Mouse (Mus musculus): ENCODE data around the gene Setd7. TPM values are rescaled to one million over a fixed set of nuclear protein-coding genes. Genes with fewer than 3 reads are reported as not detected.

Gene Setd7
- 0.45 and 0.48 TPM in 2 replicates for polyA plus RNA-seq (2015; fragmentation: Nextera tagmentation; extraction: Ambion mirVana)

GRCm38 (mm10) chr3:51560511-51561108, at the start of gene Setd7:
TSS of gene Setd7 (minus strand) at chr3:51560879.
- peak within 1 kb of the TSS; percentile 81 for H3K4me2 ChIP-seq (ENCODE audit: low read depth, low read length)
- ATAC-seq (peak; percentile 69), DNase-seq (peak; percentile 74)
- peak within 1 kb of the TSS; percentile 81 for H3K9ac ChIP-seq (replicated peaks)
- no peaks in the 10 kb centered on the region for H3K36me3 ChIP-seq (replicated peaks; ENCODE audit: insufficient read depth, low read length)
- WGBS (ENCODE audit: insufficient replicate concordance): under 1% methylated on average over 37 of the region's 48 CpGs
- no peaks in the 10 kb centered on the region for H3K9me3 ChIP-seq (ENCODE audit: low read length)
- H3K4me1 ChIP-seq (ENCODE audit: insufficient read depth): peaks cover 6% of the 10 kb centered on the region
- peak within 1 kb of the TSS; percentile 75 for H3K4me3 ChIP-seq (ENCODE audit: low read depth, low read length)
- peak within 1 kb of the TSS; percentile 82 for H3K27ac ChIP-seq (ENCODE audit: low read depth)
- peak; percentile 24; the same call in 1 of the 2 replicates for TF ChIP-seq CTCF (IDR thresholded peaks at IDR 0.05; ENCODE audit: low read depth)
- TF ChIP-seq EP300 (IDR thresholded peaks at IDR 0.05; ENCODE audit: low read depth): no peak
- H3K27me3 ChIP-seq (ENCODE audit: insufficient read depth, low read length): no peaks in the 10 kb centered on the region

GRCm38 (mm10) chr3:51604489-51604888, 43.8 kb upstream of the Setd7 start:
- no peak overlapping the region for H3K4me3 ChIP-seq (ENCODE audit: low read depth, low read length)
- 54% methylated on average over 3 of the region's 3 CpGs for WGBS (ENCODE audit: insufficient replicate concordance)
- no peak overlapping the region for H3K9ac ChIP-seq (replicated peaks)
- no peak for ATAC-seq
- no peak for TF ChIP-seq CTCF (IDR thresholded peaks at IDR 0.05; ENCODE audit: low read depth)
- TF ChIP-seq EP300 (IDR thresholded peaks at IDR 0.05; ENCODE audit: low read depth): no peak
- no peaks in the 10 kb centered on the region for H3K9me3 ChIP-seq (ENCODE audit: low read length)
- H3K36me3 ChIP-seq (replicated peaks; ENCODE audit: insufficient read depth, low read length): no peaks in the 10 kb centered on the region
- DNase-seq: no peak
- H3K27me3 ChIP-seq (ENCODE audit: insufficient read depth, low read length): no peaks in the 10 kb centered on the region
- H3K4me2 ChIP-seq (ENCODE audit: low read depth, low read length): no peak overlapping the region
- H3K27ac ChIP-seq (ENCODE audit: low read depth): no peak overlapping the region
- no peaks in the 10 kb centered on the region for H3K4me1 ChIP-seq (ENCODE audit: insufficient read depth)

DNA sequence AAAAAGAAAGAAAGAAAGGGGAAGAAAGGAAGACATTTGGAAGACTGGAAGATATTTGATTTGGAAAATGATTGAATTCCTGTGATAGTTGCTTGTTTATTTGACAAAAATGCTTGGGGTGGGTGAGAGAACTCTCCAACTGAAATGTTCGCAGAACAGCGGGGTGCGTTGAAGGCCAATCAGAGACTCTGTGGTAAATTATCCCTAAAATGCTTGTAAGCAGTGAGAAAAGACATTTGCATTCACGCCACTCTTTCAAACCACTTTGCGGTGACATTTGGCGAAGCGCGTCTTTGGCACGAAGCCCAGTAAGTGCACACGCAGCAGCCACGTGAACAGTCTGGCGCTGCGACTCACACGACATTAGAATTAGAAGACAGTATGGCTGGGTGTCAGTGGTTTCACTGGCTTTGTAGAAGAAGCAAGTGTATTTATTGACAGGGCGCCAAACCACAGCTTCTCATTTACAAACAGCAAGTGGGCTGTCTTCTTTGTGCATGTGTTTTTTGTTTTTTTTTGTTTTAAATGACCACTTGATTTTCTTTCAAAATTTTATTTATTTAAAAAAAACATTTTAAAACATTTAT, 43.1 kb upstream of the Setd7 start:
- no peak for TF ChIP-seq EP300 (IDR thresholded peaks at IDR 0.05; ENCODE audit: low read depth)
- TF ChIP-seq CTCF (IDR thresholded peaks at IDR 0.05; ENCODE audit: low read depth): no peak
- Histone ChIP-seq H3K36me3 (replicated peaks; ENCODE audit: insufficient read depth, low read length) (no peaks in the 10 kb centered on the region), H3K4me3 (ENCODE audit: low read depth, low read length) (no peak overlapping the region), H3K27me3 (ENCODE audit: insufficient read depth, low read length) (no peaks in the 10 kb centered on the region), H3K9me3 (ENCODE audit: low read length) (no peaks in the 10 kb centered on the region), H3K4me2 (ENCODE audit: low read depth, low read length) (no peak overlapping the region), H3K9ac (replicated peaks) (no peak overlapping the region), H3K27ac (ENCODE audit: low read depth) (no peak overlapping the region), H3K4me1 (ENCODE audit: insufficient read depth) (no peaks in the 10 kb centered on the region)
- ATAC-seq (no peak), DNase-seq (no peak)
- 79% methylated on average over 15 of the region's 15 CpGs for WGBS (ENCODE audit: insufficient replicate concordance)

GRCm38 (mm10) chr3:51601461-51601860, 40.8 kb upstream of the Setd7 start:
- no peaks in the 10 kb centered on the region for H3K9me3 ChIP-seq (ENCODE audit: low read length)
- TF ChIP-seq EP300 (IDR thresholded peaks at IDR 0.05; ENCODE audit: low read depth) (no peak), CTCF (IDR thresholded peaks at IDR 0.05; ENCODE audit: low read depth) (no peak)
- DNase-seq: no peak
- no peak for ATAC-seq
- H3K4me2 ChIP-seq (ENCODE audit: low read depth, low read length): no peak overlapping the region
- no peaks in the 10 kb centered on the region for H3K36me3 ChIP-seq (replicated peaks; ENCODE audit: insufficient read depth, low read length)
- no peak overlapping the region for H3K27ac ChIP-seq (ENCODE audit: low read depth)
- no peak overlapping the region for H3K4me3 ChIP-seq (ENCODE audit: low read depth, low read length)
- H3K9ac ChIP-seq (replicated peaks): no peak overlapping the region
- no peaks in the 10 kb centered on the region for H3K4me1 ChIP-seq (ENCODE audit: insufficient read depth)
- 96% methylated on average over 2 of the region's 2 CpGs for WGBS (ENCODE audit: insufficient replicate concordance)
- no peaks in the 10 kb centered on the region for H3K27me3 ChIP-seq (ENCODE audit: insufficient read depth, low read length)

DNA sequence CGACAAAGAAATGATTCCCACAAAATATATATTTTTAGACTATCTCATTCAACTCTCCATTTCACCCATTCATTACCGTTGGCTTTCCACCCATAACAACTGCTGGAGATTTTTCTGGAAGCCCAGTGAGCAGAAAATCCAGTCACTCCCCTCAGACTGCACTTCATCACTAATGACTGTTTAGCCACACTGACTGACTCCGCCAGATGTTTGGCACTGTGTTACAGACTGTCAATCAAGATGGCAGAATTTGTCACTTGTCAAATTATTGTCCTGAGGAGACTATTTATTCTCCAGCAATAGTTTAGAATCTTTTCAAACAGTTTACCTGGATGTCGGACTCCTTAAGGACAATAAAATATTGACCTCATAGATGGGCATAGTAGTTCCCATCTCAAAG, 40.0 kb upstream of the Setd7 start:
- Histone ChIP-seq H3K9me3 (ENCODE audit: low read length) (no peaks in the 10 kb centered on the region), H3K9ac (replicated peaks) (no peak overlapping the region), H3K4me3 (ENCODE audit: low read depth, low read length) (no peak overlapping the region), H3K4me2 (ENCODE audit: low read depth, low read length) (no peak overlapping the region), H3K27ac (ENCODE audit: low read depth) (no peak overlapping the region), H3K4me1 (ENCODE audit: insufficient read depth) (no peaks in the 10 kb centered on the region), H3K36me3 (replicated peaks; ENCODE audit: insufficient read depth, low read length) (no peaks in the 10 kb centered on the region), H3K27me3 (ENCODE audit: insufficient read depth, low read length) (no peaks in the 10 kb centered on the region)
- no peak for TF ChIP-seq EP300 (IDR thresholded peaks at IDR 0.05; ENCODE audit: low read depth)
- no peak for TF ChIP-seq CTCF (IDR thresholded peaks at IDR 0.05; ENCODE audit: low read depth)
- no peak for DNase-seq
- no peak for ATAC-seq
- WGBS (ENCODE audit: insufficient replicate concordance): 85% methylated on average over 4 of the region's 4 CpGs

DNA sequence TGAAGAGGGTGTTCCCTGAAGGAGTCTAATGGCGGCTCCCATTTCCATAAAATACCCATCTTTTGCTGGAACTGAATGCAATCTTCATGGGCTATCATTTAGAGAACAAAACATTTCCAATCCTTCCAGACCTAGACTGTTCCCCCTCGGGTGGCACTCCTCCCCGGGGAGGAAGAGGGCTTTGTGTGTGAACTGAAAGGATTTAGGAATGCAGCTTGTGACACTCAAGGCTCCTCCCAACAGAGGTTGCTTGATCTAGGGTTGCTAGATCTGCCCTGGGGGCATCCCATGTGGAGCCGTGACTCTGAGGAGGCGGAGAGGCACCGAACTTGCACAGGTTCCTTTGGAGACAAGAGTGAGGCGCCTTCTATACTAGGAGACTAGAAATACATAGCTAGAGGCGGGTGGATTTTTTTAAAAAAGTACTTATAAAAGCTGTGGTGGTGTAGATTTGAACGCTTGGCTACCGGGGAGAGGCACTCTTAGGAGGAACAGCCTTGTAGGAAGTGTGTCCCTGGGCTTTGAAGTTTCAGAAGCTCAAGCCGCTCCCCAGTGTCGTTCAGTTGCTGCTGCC, 38.5 kb upstream of the Setd7 start:
- no peak overlapping the region for H3K4me3 ChIP-seq (ENCODE audit: low read depth, low read length)
- no peaks in the 10 kb centered on the region for H3K27me3 ChIP-seq (ENCODE audit: insufficient read depth, low read length)
- H3K27ac ChIP-seq (ENCODE audit: low read depth): no peak overlapping the region
- no peaks in the 10 kb centered on the region for H3K9me3 ChIP-seq (ENCODE audit: low read length)
- no peak overlapping the region for H3K4me2 ChIP-seq (ENCODE audit: low read depth, low read length)
- no peak for ATAC-seq
- no peak overlapping the region for H3K9ac ChIP-seq (replicated peaks)
- TF ChIP-seq EP300 (IDR thresholded peaks at IDR 0.05; ENCODE audit: low read depth): no peak
- WGBS (ENCODE audit: insufficient replicate concordance): 74% methylated on average over 12 of the region's 12 CpGs
- no peaks in the 10 kb centered on the region for H3K36me3 ChIP-seq (replicated peaks; ENCODE audit: insufficient read depth, low read length)
- H3K4me1 ChIP-seq (ENCODE audit: insufficient read depth): no peaks in the 10 kb centered on the region
- no peak for DNase-seq

Data from liver, postnatal 0 days (tissue).